Mouse (Mus musculus): ENCODE results near the gene Rps6kl1.
"Not testable (repeated sequence)": the region's sequence is repeated elsewhere in the genome, so short reads cannot be mapped to it uniquely, and the experiment has no call there.

Rps6kl1 gene

GRCm38 (mm10) chr12:85175087-85175675, 24.1 kb upstream of the Rps6kl1 start:
- DNase-seq = no peak

GRCm38 (mm10) chr12:85174016-85174415, 23.0 kb upstream of the Rps6kl1 start:
- DNase-seq = no peak

- no peak for DNase-seq
Measured at GRCm38 (mm10) chr12:85170948-85171307, 19.9 kb upstream of the Rps6kl1 start.

GRCm38 (mm10) chr12:85170284-85170947, 19.4 kb upstream of the Rps6kl1 start:
- no peak for DNase-seq

GRCm38 (mm10) chr12:85169877-85170276, 18.8 kb upstream of the Rps6kl1 start:
- no peak for DNase-seq

GRCm38 (mm10) chr12:85169117-85169858, 18.2 kb upstream of the Rps6kl1 start:
- DNase-seq = peak; percentile 82

GRCm38 (mm10) chr12:85166631-85167030, 15.6 kb upstream of the Rps6kl1 start:
- no peak for DNase-seq

GRCm38 (mm10) chr12:85164996-85165395, 13.9 kb upstream of the Rps6kl1 start:
- no peak for DNase-seq

GRCm38 (mm10) chr12:85159592-85159991, 8.5 kb upstream of the Rps6kl1 start:
- DNase-seq = no peak

GRCm38 (mm10) chr12:85158801-85159200, 7.7 kb upstream of the Rps6kl1 start:
- no peak for DNase-seq

- DNase-seq = no peak
Measured at GRCm38 (mm10) chr12:85157797-85158460, 6.9 kb upstream of the Rps6kl1 start.

- DNase-seq = no peak
Measured at GRCm38 (mm10) chr12:85156324-85156723, 5.3 kb upstream of the Rps6kl1 start.

GRCm38 (mm10) chr12:85153011-85153410, 1.9 kb upstream of the Rps6kl1 start:
- no peak for DNase-seq

GRCm38 (mm10) chr12:85150321-85151001, 603 bp downstream of the Rps6kl1 start:
- no peak for DNase-seq

- DNase-seq = no peak
Measured at GRCm38 (mm10) chr12:85146881-85147280, 4.2 kb downstream of the Rps6kl1 start.

GRCm38 (mm10) chr12:85146355-85146754, 4.7 kb downstream of the Rps6kl1 start:
- DNase-seq = no peak

GRCm38 (mm10) chr12:85145630-85146029, 5.4 kb downstream of the Rps6kl1 start:
- no peak for DNase-seq

GRCm38 (mm10) chr12:85144821-85145220, 6.2 kb downstream of the Rps6kl1 start:
- no peak for DNase-seq

GRCm38 (mm10) chr12:85144276-85144675, 6.8 kb downstream of the Rps6kl1 start:
- not testable (repeated sequence) for DNase-seq

GRCm38 (mm10) chr12:85142803-85143202, 8.3 kb downstream of the Rps6kl1 start:
- peak; percentile 83 for DNase-seq

GRCm38 (mm10) chr12:85141096-85141495, 10.0 kb downstream of the Rps6kl1 start:
- DNase-seq = no peak

GRCm38 (mm10) chr12:85140036-85140701, 10.9 kb downstream of the Rps6kl1 start:
- no peak for DNase-seq

All from cerebellum, adult 8-10 months (tissue).